Mouse (Mus musculus): ENCODE measurements around the gene Dnajc25. TPM values are rescaled to one million over a fixed set of nuclear protein-coding genes. Genes with fewer than 3 reads are reported as not detected.

The Dnajc25 gene
- polyA plus RNA-seq, 1 experiment from 2014 or later: 18.7 TPM

GRCm38 (mm10) chr4:58989303-58989898 lies 5.5 kb upstream of the Dnajc25 start:
- peaks cover 8% of the 10 kb centered on the region; the same call in 1 of the 2 replicates for H3K4me1 ChIP-seq
- no peak overlapping the region for H3K4me2 ChIP-seq
- H3K27ac ChIP-seq: no peak overlapping the region
- H3K4me3 ChIP-seq: no peak overlapping the region
- no peaks in the 10 kb centered on the region for H3K36me3 ChIP-seq
- no peaks in the 10 kb centered on the region for H3K9me3 ChIP-seq
- no peaks in the 10 kb centered on the region for H3K27me3 ChIP-seq
- ATAC-seq (ENCODE audit: insufficient number of reproducible peaks, low FRiP score, low TSS enrichment, low read depth): no peak
- WGBS: 75% methylated on average over 7 of the region's 7 CpGs
- H3K9ac ChIP-seq: no peak overlapping the region

GRCm38 (mm10) chr4:58990609-58991434 lies 4.0 kb upstream of the Dnajc25 start:
- no peak overlapping the region for H3K4me3 ChIP-seq
- ATAC-seq (ENCODE audit: insufficient number of reproducible peaks, low FRiP score, low TSS enrichment, low read depth): no peak
- no peaks in the 10 kb centered on the region for H3K27me3 ChIP-seq
- H3K9me3 ChIP-seq: no peaks in the 10 kb centered on the region
- 69% methylated on average over 17 of the region's 17 CpGs for WGBS
- H3K4me2 ChIP-seq: no peak overlapping the region
- H3K4me1 ChIP-seq: peaks cover 8% of the 10 kb centered on the region; the same call in 1 of the 2 replicates
- peak overlapping the region; percentile 11; the same call in 1 of the 2 replicates for H3K27ac ChIP-seq
- H3K9ac ChIP-seq: no peak overlapping the region
- no peaks in the 10 kb centered on the region for H3K36me3 ChIP-seq

GRCm38 (mm10) chr4:58992195-58992594 lies 2.7 kb upstream of the Dnajc25 start:
- Histone ChIP-seq H3K36me3 (no peaks in the 10 kb centered on the region), H3K4me3 (no peak overlapping the region), H3K27me3 (no peaks in the 10 kb centered on the region), H3K4me2 (no peak overlapping the region), H3K9me3 (no peaks in the 10 kb centered on the region), H3K27ac (no peak overlapping the region), H3K9ac (no peak overlapping the region), H3K4me1 (peaks cover 4% of the 10 kb centered on the region; the same call in 1 of the 2 replicates)
- no peak for ATAC-seq (ENCODE audit: insufficient number of reproducible peaks, low FRiP score, low TSS enrichment, low read depth)
- WGBS: 72% methylated on average over 5 of the region's 5 CpGs

- WGBS: 71% methylated on average over 8 of the region's 8 CpGs
- H3K9me3 ChIP-seq: no peaks in the 10 kb centered on the region
- H3K4me1 ChIP-seq: 0 out of 2 replicates have a peak, but pooled peaks cover 2% of the 10 kb centered on the region
- no peaks in the 10 kb centered on the region for H3K27me3 ChIP-seq
- ATAC-seq (ENCODE audit: insufficient number of reproducible peaks, low FRiP score, low TSS enrichment, low read depth): no peak
- no peak overlapping the region for H3K4me3 ChIP-seq
- H3K9ac ChIP-seq: no peak overlapping the region
- no peak overlapping the region for H3K4me2 ChIP-seq
- H3K36me3 ChIP-seq: no peaks in the 10 kb centered on the region
- H3K27ac ChIP-seq: no peak overlapping the region
Measured at GRCm38 (mm10) chr4:58995251-58995693, 410 bp downstream of the Dnajc25 start.

- H3K27me3 ChIP-seq: no peaks in the 10 kb centered on the region
- no peak overlapping the region for H3K9ac ChIP-seq
- no peaks in the 10 kb centered on the region for H3K36me3 ChIP-seq
- H3K9me3 ChIP-seq: no peaks in the 10 kb centered on the region
- no peak overlapping the region for H3K27ac ChIP-seq
- 0 out of 2 replicates have a peak, but pooled peaks cover 2% of the 10 kb centered on the region for H3K4me1 ChIP-seq
- WGBS: 78% methylated on average over 5 of the region's 5 CpGs
- ATAC-seq (ENCODE audit: insufficient number of reproducible peaks, low FRiP score, low TSS enrichment, low read depth): no peak
- no peak overlapping the region for H3K4me2 ChIP-seq
- no peak overlapping the region for H3K4me3 ChIP-seq
Measured at GRCm38 (mm10) chr4:58997081-58997480, 2.2 kb downstream of the Dnajc25 start.

GRCm38 (mm10) chr4:58998688-58999087 lies 3.8 kb downstream of the Dnajc25 start:
- WGBS: 83% methylated on average over 1 of the region's 1 CpGs
- H3K4me3 ChIP-seq: no peak overlapping the region
- ATAC-seq (ENCODE audit: insufficient number of reproducible peaks, low FRiP score, low TSS enrichment, low read depth): no peak

GRCm38 (mm10) chr4:58999686-59000085 lies 4.8 kb downstream of the Dnajc25 start:
- H3K27me3 ChIP-seq: no peaks in the 10 kb centered on the region
- no peak overlapping the region for H3K27ac ChIP-seq
- H3K9me3 ChIP-seq: no peaks in the 10 kb centered on the region
- no peaks in the 10 kb centered on the region for H3K36me3 ChIP-seq
- H3K4me1 ChIP-seq: peaks cover 14% of the 10 kb centered on the region
- no peak overlapping the region for H3K4me3 ChIP-seq
- H3K4me2 ChIP-seq: no peak overlapping the region
- H3K9ac ChIP-seq: no peak overlapping the region
- ATAC-seq (ENCODE audit: insufficient number of reproducible peaks, low FRiP score, low TSS enrichment, low read depth): no peak
- 8% methylated on average over 2 of the region's 2 CpGs for WGBS

More at GRCm38 (mm10) chr4:58998688-58999087, 3.8 kb downstream of the Dnajc25 start:
- Histone ChIP-seq H3K9ac (no peak overlapping the region), H3K27ac (no peak overlapping the region), H3K27me3 (no peaks in the 10 kb centered on the region), H3K4me2 (no peak overlapping the region), H3K4me1 (peaks cover 6% of the 10 kb centered on the region), H3K9me3 (no peaks in the 10 kb centered on the region), H3K36me3 (no peaks in the 10 kb centered on the region)

- no peak for ATAC-seq (ENCODE audit: insufficient number of reproducible peaks, low FRiP score, low TSS enrichment, low read depth)
- H3K4me1 ChIP-seq: peaks cover 21% of the 10 kb centered on the region
- H3K9me3 ChIP-seq: no peaks in the 10 kb centered on the region
- H3K27ac ChIP-seq: no peak overlapping the region
- H3K36me3 ChIP-seq: no peaks in the 10 kb centered on the region
- WGBS: 0% methylated on average over 2 of the region's 2 CpGs
- no peak overlapping the region for H3K4me3 ChIP-seq
- H3K27me3 ChIP-seq: no peaks in the 10 kb centered on the region
- H3K9ac ChIP-seq: no peak overlapping the region
- H3K4me2 ChIP-seq: no peak overlapping the region
Measured at GRCm38 (mm10) chr4:59000614-59001013, 5.8 kb downstream of the Dnajc25 start.

GRCm38 (mm10) chr4:59002948-59003805 lies 8.3 kb downstream of the Dnajc25 start, which contains the start of gene Gm20503:
TSS of gene Gm20503 (plus strand) at chr4:59003210.
- H3K4me1 ChIP-seq: peaks cover 26% of the 10 kb centered on the region
- under 1% methylated on average over 89 of the region's 89 CpGs for WGBS
- H3K9ac ChIP-seq: peak within 1 kb of the TSS; percentile 96
- H3K27me3 ChIP-seq: no peaks in the 10 kb centered on the region
- H3K36me3 ChIP-seq: no peaks in the 10 kb centered on the region
- H3K27ac ChIP-seq: peak within 1 kb of the TSS; percentile 92
- no peaks in the 10 kb centered on the region for H3K9me3 ChIP-seq
- ATAC-seq (ENCODE audit: insufficient number of reproducible peaks, low FRiP score, low TSS enrichment, low read depth): peak; percentile 95
- H3K4me2 ChIP-seq: peak within 1 kb of the TSS; percentile 81
- peak within 1 kb of the TSS; percentile 97 for H3K4me3 ChIP-seq

- no peak for ATAC-seq (ENCODE audit: insufficient number of reproducible peaks, low FRiP score, low TSS enrichment, low read depth)
- H3K36me3 ChIP-seq: no peaks in the 10 kb centered on the region
- H3K9me3 ChIP-seq: no peaks in the 10 kb centered on the region
- H3K27ac ChIP-seq: peak overlapping the region; percentile 92; the same call in 1 of the 2 replicates
- WGBS: 31% methylated on average over 7 of the region's 7 CpGs
- H3K27me3 ChIP-seq: no peaks in the 10 kb centered on the region
- H3K4me1 ChIP-seq: peaks cover 26% of the 10 kb centered on the region
- peak overlapping the region; percentile 97 for H3K4me3 ChIP-seq
- H3K9ac ChIP-seq: peak overlapping the region; percentile 96
- peak overlapping the region; percentile 81 for H3K4me2 ChIP-seq
Measured at GRCm38 (mm10) chr4:59003806-59004200, 8.9 kb downstream of the Dnajc25 start.

GRCm38 (mm10) chr4:59006211-59006610 lies 11.3 kb downstream of the Dnajc25 start:
- no peak overlapping the region for H3K4me3 ChIP-seq
- H3K9me3 ChIP-seq: no peaks in the 10 kb centered on the region
- H3K36me3 ChIP-seq: no peaks in the 10 kb centered on the region
- 48% methylated on average over 8 of the region's 8 CpGs for WGBS
- no peaks in the 10 kb centered on the region for H3K27me3 ChIP-seq
- H3K4me2 ChIP-seq: no peak overlapping the region
- no peak overlapping the region for H3K9ac ChIP-seq
- no peak overlapping the region for H3K27ac ChIP-seq
- ATAC-seq (ENCODE audit: insufficient number of reproducible peaks, low FRiP score, low TSS enrichment, low read depth): no peak
- peaks cover 27% of the 10 kb centered on the region for H3K4me1 ChIP-seq
